Mouse (Mus musculus): ENCODE measurements around the gene Tepsin. TPM values are rescaled to one million over a fixed set of nuclear protein-coding genes. Genes with fewer than 3 reads are reported as not detected.

Gene Tepsin
- polyA plus RNA-seq, 1 experiment: 10.0 TPM

GRCm38 (mm10) chr11:120045341-120045740 lies 53.2 kb downstream of the Tepsin start:
- H3K79me3 ChIP-seq (ENCODE audit: low read depth): no peaks in the 10 kb centered on the region
- H3K79me2 ChIP-seq (ENCODE audit: control insufficient read depth, insufficient read depth): no peaks in the 10 kb centered on the region
- no peaks in the 10 kb centered on the region for H3K36me3 ChIP-seq (ENCODE audit: control insufficient read depth, insufficient read depth)
- H3ac ChIP-seq (ENCODE audit: control insufficient read depth, insufficient read length, low read depth): no peak overlapping the region
- no peak for TF ChIP-seq CTCF (IDR thresholded peaks at IDR 0.05; ENCODE audit: control insufficient read depth, insufficient read depth, insufficient read length)
- no peak for TF ChIP-seq MAX (IDR thresholded peaks at IDR 0.05)
- TF ChIP-seq FOSL1 (IDR thresholded peaks at IDR 0.05; ENCODE audit: insufficient read depth, low read length, poor library complexity, severe bottlenecking): no peak
- TF ChIP-seq MYOG (IDR thresholded peaks at IDR 0.05; ENCODE audit: control insufficient read depth, extremely low read depth, insufficient read length): no peak
- TF ChIP-seq CEBPB (IDR thresholded peaks at IDR 0.05; ENCODE audit: low read depth): no peak
- no peak for TF ChIP-seq USF1 (IDR thresholded peaks at IDR 0.05; ENCODE audit: low read depth)
- TF ChIP-seq MYOD1 (IDR thresholded peaks at IDR 0.05; ENCODE audit: control insufficient read depth, insufficient read length, low read depth): no peak
- no peak overlapping the region for H3K4me3 ChIP-seq (ENCODE audit: insufficient read depth, poor library complexity, severe bottlenecking)
- peaks cover 52% of the 10 kb centered on the region for H3K27me3 ChIP-seq (ENCODE audit: control insufficient read depth, insufficient read depth, insufficient read length)

GRCm38 (mm10) chr11:120042141-120042838 lies 56.2 kb downstream of the Tepsin start:
- no peaks in the 10 kb centered on the region for H3K36me3 ChIP-seq (ENCODE audit: control insufficient read depth, insufficient read depth)
- H3K79me2 ChIP-seq (ENCODE audit: control insufficient read depth, insufficient read depth): no peaks in the 10 kb centered on the region
- no peak overlapping the region for H3K4me3 ChIP-seq (ENCODE audit: insufficient read depth, poor library complexity, severe bottlenecking)
- H3K79me3 ChIP-seq (ENCODE audit: low read depth): no peaks in the 10 kb centered on the region
- TF ChIP-seq MAX (IDR thresholded peaks at IDR 0.05) (no peak), MYOD1 (IDR thresholded peaks at IDR 0.05; ENCODE audit: control insufficient read depth, insufficient read length, low read depth) (peak; percentile 49), CTCF (IDR thresholded peaks at IDR 0.05; ENCODE audit: control insufficient read depth, insufficient read depth, insufficient read length) (no peak)
- no peak overlapping the region for H3ac ChIP-seq (ENCODE audit: control insufficient read depth, insufficient read length, low read depth)
- peaks cover 43% of the 10 kb centered on the region for H3K27me3 ChIP-seq (ENCODE audit: control insufficient read depth, insufficient read depth, insufficient read length)

- TF ChIP-seq USF1 (IDR thresholded peaks at IDR 0.05; ENCODE audit: low read depth) (peak; percentile 19), CEBPB (IDR thresholded peaks at IDR 0.05; ENCODE audit: low read depth) (no peak), MYOG (IDR thresholded peaks at IDR 0.05; ENCODE audit: control insufficient read depth, extremely low read depth, insufficient read length) (no peak), FOSL1 (IDR thresholded peaks at IDR 0.05; ENCODE audit: insufficient read depth, low read length, poor library complexity, severe bottlenecking) (no peak), CTCF (IDR thresholded peaks at IDR 0.05; ENCODE audit: control insufficient read depth, insufficient read depth, insufficient read length) (no peak), MYOD1 (IDR thresholded peaks at IDR 0.05; ENCODE audit: control insufficient read depth, insufficient read length, low read depth) (no peak)
- Histone ChIP-seq H3K79me3 (ENCODE audit: low read depth) (no peaks in the 10 kb centered on the region), H3K4me3 (ENCODE audit: insufficient read depth, poor library complexity, severe bottlenecking) (no peak overlapping the region), H3ac (ENCODE audit: control insufficient read depth, insufficient read length, low read depth) (no peak overlapping the region), H3K36me3 (ENCODE audit: control insufficient read depth, insufficient read depth) (no peaks in the 10 kb centered on the region), H3K79me2 (ENCODE audit: control insufficient read depth, insufficient read depth) (no peaks in the 10 kb centered on the region), H3K27me3 (ENCODE audit: control insufficient read depth, insufficient read depth, insufficient read length) (peaks cover 41% of the 10 kb centered on the region)
These were observed 57.1 kb downstream of the Tepsin start for GRCm38 (mm10) chr11:120041191-120042123.

Small RNAs within 50 kb of the gene (microRNA-seq; reads per million reads assigned to microRNA genes)
- not detected for gene Gm25948 (ENCODE audit: borderline microRNAs expressed)

Other genes starting within 250 kb of the Tepsin start
- 64.9 TPM for gene Chmp6, start 185.3 kb downstream of the Tepsin start, polyA plus RNA-seq (2012; fragmentation: generic; extraction: Trizol)
- 41.5 TPM for gene Baiap2, start 156.0 kb downstream of the Tepsin start, polyA plus RNA-seq (2012; fragmentation: generic; extraction: Trizol)
- gene Aatk, start 51.6 kb downstream of the Tepsin start, polyA plus RNA-seq (2012; fragmentation: generic; extraction: Trizol): not detected
- gene Cep131, start 11.9 kb downstream of the Tepsin start, polyA plus RNA-seq (2012; fragmentation: generic; extraction: Trizol): 11.6 TPM
- 59.0 TPM for gene Ndufaf8, start 197 bp upstream of the Tepsin start, polyA plus RNA-seq (2012; fragmentation: generic; extraction: Trizol)
- 71.6 TPM for gene Slc38a10, start 52.6 kb upstream of the Tepsin start, polyA plus RNA-seq (2012; fragmentation: generic; extraction: Trizol)
- gene Bahcc1, start 134.2 kb upstream of the Tepsin start, polyA plus RNA-seq (2012; fragmentation: generic; extraction: Trizol): 10.8 TPM
- 7,516 TPM for gene Actg1, start 249.8 kb upstream of the Tepsin start, polyA plus RNA-seq (2012; fragmentation: generic; extraction: Trizol)